Mouse (Mus musculus): ENCODE results near the gene Dcpp2. TPM values are rescaled to one million over a fixed set of nuclear protein-coding genes. Genes with fewer than 3 reads are reported as not detected.
"Not testable (repeated sequence)": the region's sequence is repeated elsewhere in the genome, so short reads cannot be mapped to it uniquely, and the experiment has no call there.

The Dcpp2 gene
- polyA plus RNA-seq, 1 experiment from 2014 or later, result not detected

- no peaks in the 10 kb centered on the region for H3K4me1 ChIP-seq
- no peak overlapping the region for H3K4me3 ChIP-seq
- no peaks in the 10 kb centered on the region for H3K9me3 ChIP-seq (replicated peaks)
- no peak for ATAC-seq
- H3K27ac ChIP-seq, result no peak overlapping the region
- H3K27me3 ChIP-seq (replicated peaks), result peaks cover 5% of the 10 kb centered on the region; the same call in 1 of the 2 replicates
- 71% methylated on average over 2 of the region's 2 CpGs for WGBS (ENCODE audit: insufficient replicate concordance)
- H3K36me3 ChIP-seq, result no peaks in the 10 kb centered on the region
- H3K4me2 ChIP-seq, result no peak overlapping the region
- no peak overlapping the region for H3K9ac ChIP-seq
Measured at GRCm38 (mm10) chr17:23857913-23858312, 22.8 kb upstream of the Dcpp2 start.

- Histone ChIP-seq H3K4me2 (no peak overlapping the region), H3K9me3 (replicated peaks) (no peaks in the 10 kb centered on the region), H3K36me3 (no peaks in the 10 kb centered on the region), H3K27ac (no peak overlapping the region), H3K4me3 (no peak overlapping the region), H3K9ac (no peak overlapping the region), H3K27me3 (replicated peaks) (0 out of 2 replicates have a peak, but pooled peaks cover 5% of the 10 kb centered on the region), H3K4me1 (no peaks in the 10 kb centered on the region)
- ATAC-seq, result no peak
- 63% methylated on average over 4 of the region's 4 CpGs for WGBS (ENCODE audit: insufficient replicate concordance)
Measured at GRCm38 (mm10) chr17:23862926-23863325, 17.8 kb upstream of the Dcpp2 start.

- no peak for ATAC-seq
- no peak within 1 kb of the TSS for H3K4me2 ChIP-seq
- H3K4me1 ChIP-seq, result no peaks in the 10 kb centered on the region
- H3K9ac ChIP-seq, result no peak within 1 kb of the TSS
- no peaks in the 10 kb centered on the region for H3K36me3 ChIP-seq
- 65% methylated on average over 15 of the region's 15 CpGs for WGBS (ENCODE audit: insufficient replicate concordance)
- H3K27ac ChIP-seq, result no peak within 1 kb of the TSS
- H3K4me3 ChIP-seq, result no peak within 1 kb of the TSS
- no peaks in the 10 kb centered on the region for H3K27me3 ChIP-seq (replicated peaks)
- no peaks in the 10 kb centered on the region for H3K9me3 ChIP-seq (replicated peaks)
Measured at GRCm38 (mm10) chr17:23867756-23868155, 12.9 kb upstream of the Dcpp2 start, which contains the start of gene Prss21. Gene Prss21 (plus strand): TSS chr17:23868056.

DNA sequence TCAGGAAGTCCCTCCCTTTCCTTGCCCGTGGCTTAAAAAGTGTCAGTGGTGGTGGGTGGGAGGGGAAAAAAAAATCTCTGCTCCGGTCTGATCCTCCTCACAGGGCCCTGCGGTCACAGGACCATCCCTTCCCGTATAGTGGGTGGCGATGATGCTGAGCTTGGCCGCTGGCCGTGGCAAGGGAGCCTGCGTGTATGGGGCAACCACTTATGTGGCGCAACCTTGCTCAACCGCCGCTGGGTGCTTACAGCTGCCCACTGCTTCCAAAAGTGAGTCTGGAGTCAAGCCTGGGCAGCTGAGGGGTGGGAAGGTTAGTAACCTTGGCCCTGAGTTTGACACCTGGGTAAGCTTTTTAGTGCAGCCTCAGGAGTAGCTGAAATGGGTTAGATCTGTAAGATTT is 12.2 kb upstream of the Dcpp2 start:
- 69% methylated on average over 11 of the region's 11 CpGs for WGBS (ENCODE audit: insufficient replicate concordance)
- Histone ChIP-seq H3K9me3 (replicated peaks) (no peaks in the 10 kb centered on the region), H3K4me3 (no peak overlapping the region), H3K27ac (no peak overlapping the region), H3K36me3 (no peaks in the 10 kb centered on the region), H3K4me1 (no peaks in the 10 kb centered on the region), H3K4me2 (no peak overlapping the region), H3K27me3 (replicated peaks) (no peaks in the 10 kb centered on the region), H3K9ac (no peak overlapping the region)
- ATAC-seq, result no peak

DNA sequence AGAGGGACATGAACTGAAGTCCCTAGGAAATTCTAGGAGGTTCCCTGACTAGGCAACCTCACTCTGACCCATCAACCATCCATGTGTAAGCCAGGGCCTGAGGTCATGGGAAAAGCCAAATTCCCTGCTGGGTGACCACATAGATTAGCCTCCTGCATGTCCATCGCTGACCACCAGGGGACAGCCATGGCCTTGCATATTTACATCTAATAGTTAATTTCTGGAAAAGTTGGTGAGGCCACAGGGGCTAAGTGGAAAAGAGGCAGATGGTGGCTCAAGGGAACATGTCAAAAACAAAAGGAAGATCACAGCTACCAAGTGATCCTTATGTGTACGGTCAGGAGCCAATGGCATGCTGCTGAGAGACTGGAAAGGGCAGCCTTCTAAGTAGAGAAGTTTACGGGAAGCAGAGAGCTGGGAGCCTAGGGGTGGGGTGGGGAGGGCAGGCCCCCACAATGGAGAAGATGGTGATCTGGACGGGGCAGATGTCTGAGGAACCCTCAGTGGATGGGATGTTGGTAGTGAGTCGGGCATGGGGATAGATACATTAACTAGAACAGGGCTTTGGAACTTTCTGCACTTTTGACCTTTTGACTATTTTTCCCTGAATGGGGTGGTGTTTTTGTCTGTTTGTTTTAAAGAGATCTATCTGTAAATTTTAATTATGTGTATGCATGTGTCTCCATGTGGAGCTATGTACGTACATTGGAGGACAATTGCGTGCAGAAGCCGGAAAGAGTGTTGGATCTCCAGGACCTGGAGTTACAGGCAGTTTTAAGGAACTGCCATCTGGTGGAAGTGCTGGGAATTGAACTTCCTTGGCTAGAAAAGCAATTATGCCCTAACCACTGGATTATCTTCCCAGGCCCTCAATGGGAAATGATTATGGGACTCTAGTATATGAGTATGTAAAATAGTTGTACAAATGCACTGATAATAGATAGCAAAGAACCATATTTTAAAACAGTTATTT is 6.5 kb upstream of the Dcpp2 start:
- Histone ChIP-seq H3K9me3 (replicated peaks) (no peaks in the 10 kb centered on the region), H3K36me3 (no peaks in the 10 kb centered on the region), H3K9ac (no peak overlapping the region), H3K27ac (no peak overlapping the region), H3K4me3 (no peak overlapping the region), H3K27me3 (replicated peaks) (no peaks in the 10 kb centered on the region), H3K4me2 (no peak overlapping the region), H3K4me1 (no peaks in the 10 kb centered on the region)
- no peak for ATAC-seq
- 41% methylated on average over 8 of the region's 8 CpGs for WGBS (ENCODE audit: insufficient replicate concordance)

GRCm38 (mm10) chr17:23876741-23877140 is 3.9 kb upstream of the Dcpp2 start:
- Histone ChIP-seq H3K4me3 (no peak overlapping the region), H3K27ac (no peak overlapping the region), H3K4me2 (no peak overlapping the region), H3K9ac (no peak overlapping the region), H3K27me3 (replicated peaks) (no peaks in the 10 kb centered on the region), H3K36me3 (no peaks in the 10 kb centered on the region), H3K9me3 (replicated peaks) (no peaks in the 10 kb centered on the region), H3K4me1 (no peaks in the 10 kb centered on the region)
- WGBS (ENCODE audit: insufficient replicate concordance), result 35% methylated on average over 3 of the region's 3 CpGs
- no peak for ATAC-seq

GRCm38 (mm10) chr17:23877166-23877565 is 3.5 kb upstream of the Dcpp2 start:
- Histone ChIP-seq H3K4me3 (no peak overlapping the region), H3K9me3 (replicated peaks) (no peaks in the 10 kb centered on the region), H3K27ac (no peak overlapping the region), H3K27me3 (replicated peaks) (no peaks in the 10 kb centered on the region), H3K9ac (no peak overlapping the region), H3K4me2 (no peak overlapping the region), H3K4me1 (no peaks in the 10 kb centered on the region), H3K36me3 (no peaks in the 10 kb centered on the region)
- WGBS (ENCODE audit: insufficient replicate concordance), result 81% methylated on average over 2 of the region's 2 CpGs
- no peak for ATAC-seq

DNA sequence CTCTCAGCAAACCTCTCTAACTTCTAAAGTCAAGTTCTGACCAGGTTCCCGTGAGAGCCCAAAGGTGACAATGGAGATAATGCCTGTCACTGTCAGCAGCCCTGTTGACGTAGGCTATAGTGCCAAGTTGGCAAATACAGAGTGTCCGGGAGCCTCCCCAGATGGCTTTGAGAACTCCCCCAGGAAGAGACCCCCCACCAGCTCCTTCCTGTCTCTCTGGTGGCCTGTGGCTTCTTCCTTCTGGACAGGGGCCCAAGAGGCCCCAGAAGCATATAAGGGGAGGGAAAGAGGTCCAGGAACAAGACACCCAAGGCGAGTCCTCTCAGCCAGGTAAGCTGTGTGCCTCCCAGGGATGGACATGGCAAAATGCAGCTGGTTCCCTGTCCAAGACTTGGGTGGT is 36.5 kb downstream of the Dcpp2 start, which contains the start of gene Dcpp3:
TSS of gene Dcpp3 (plus strand) at position 301 of the 400 bp plus-strand sequence.
- H3K4me2 ChIP-seq; ATAC-seq; H3K9ac ChIP-seq; H3K36me3 ChIP-seq; H3K27me3 ChIP-seq (replicated peaks); H3K9me3 ChIP-seq (replicated peaks); H3K4me1 ChIP-seq; H3K4me3 ChIP-seq; H3K27ac ChIP-seq: not testable (repeated sequence)
- WGBS (ENCODE audit: insufficient replicate concordance), result 52% methylated on average over 4 of the region's 4 CpGs

- peak; percentile 96 for ATAC-seq
- H3K36me3 ChIP-seq, result no peaks in the 10 kb centered on the region
- H3K4me3 ChIP-seq, result peak overlapping the region; percentile 61
- WGBS (ENCODE audit: insufficient replicate concordance), result 0% methylated on average over 29 of the region's 29 CpGs
- H3K27me3 ChIP-seq (replicated peaks), result no peaks in the 10 kb centered on the region; the same call in 1 of the 2 replicates
- H3K9me3 ChIP-seq (replicated peaks), result no peaks in the 10 kb centered on the region
- H3K4me1 ChIP-seq, result peaks cover 19% of the 10 kb centered on the region
- H3K27ac ChIP-seq, result peak overlapping the region; percentile 72
- peak overlapping the region; percentile 65 for H3K9ac ChIP-seq
- peak overlapping the region; percentile 82 for H3K4me2 ChIP-seq
Measured at GRCm38 (mm10) chr17:23924531-23925007, 43.9 kb downstream of the Dcpp2 start.

- 2% methylated on average over 14 of the region's 14 CpGs for WGBS (ENCODE audit: insufficient replicate concordance)
- Histone ChIP-seq H3K27me3 (replicated peaks) (no peaks in the 10 kb centered on the region; the same call in 1 of the 2 replicates), H3K4me1 (peaks cover 19% of the 10 kb centered on the region), H3K27ac (peak overlapping the region; percentile 72), H3K36me3 (no peaks in the 10 kb centered on the region), H3K9me3 (replicated peaks) (no peaks in the 10 kb centered on the region), H3K4me3 (peak overlapping the region; percentile 61), H3K4me2 (peak overlapping the region; percentile 82), H3K9ac (peak overlapping the region; percentile 65)
- peak; percentile 63 for ATAC-seq
Measured at GRCm38 (mm10) chr17:23925090-23925493, 44.4 kb downstream of the Dcpp2 start.

DNA sequence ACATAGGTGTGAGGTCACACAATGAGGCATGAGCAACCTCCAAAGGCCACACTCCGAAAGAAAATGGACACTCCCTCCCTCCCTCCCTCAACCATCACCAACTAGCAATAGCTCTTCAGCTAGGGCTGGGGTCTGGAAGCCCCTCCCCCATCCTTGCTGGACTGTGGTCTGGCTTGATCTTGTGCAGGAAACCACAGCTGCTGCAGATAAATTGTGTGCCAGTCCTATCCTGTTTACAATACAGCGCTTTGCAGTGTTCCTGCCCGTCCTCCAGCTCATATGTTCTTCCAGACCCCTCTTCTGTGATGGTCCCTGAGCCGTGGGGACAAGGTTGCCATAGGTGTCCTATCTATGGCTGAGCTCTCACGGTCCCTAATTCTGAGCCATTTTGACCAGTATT is 50.5 kb downstream of the Dcpp2 start:
- WGBS (ENCODE audit: insufficient replicate concordance), result 25% methylated on average over 5 of the region's 5 CpGs
- no peak overlapping the region for H3K4me2 ChIP-seq
- no peaks in the 10 kb centered on the region for H3K36me3 ChIP-seq
- H3K4me3 ChIP-seq, result no peak overlapping the region
- no peaks in the 10 kb centered on the region for H3K9me3 ChIP-seq (replicated peaks)
- H3K27me3 ChIP-seq (replicated peaks), result no peaks in the 10 kb centered on the region; the same call in 1 of the 2 replicates
- peaks cover 5% of the 10 kb centered on the region; the same call in 1 of the 2 replicates for H3K4me1 ChIP-seq
- H3K9ac ChIP-seq, result no peak overlapping the region
- ATAC-seq, result no peak
- H3K27ac ChIP-seq, result no peak overlapping the region

DNA sequence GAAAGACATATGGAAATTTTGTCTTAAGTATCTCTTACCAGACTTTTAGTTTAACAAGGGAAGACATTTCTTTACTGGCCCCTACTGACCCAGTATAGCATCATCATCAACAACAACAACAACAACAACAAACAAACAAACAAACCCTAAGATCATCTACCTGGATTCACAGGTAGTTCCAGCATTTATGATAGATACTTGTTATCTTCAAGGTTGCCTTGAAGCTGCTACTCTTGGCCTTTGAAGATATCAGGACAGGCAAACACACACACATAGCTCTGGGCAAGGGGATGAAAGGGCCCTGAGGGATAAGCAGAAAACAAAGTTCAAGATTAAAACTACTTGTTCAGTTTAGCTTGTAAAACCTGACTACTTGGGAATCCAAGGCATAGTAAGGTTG is 60.7 kb downstream of the Dcpp2 start, which contains the start of gene Sbp:
TSS of gene Sbp (plus strand) at position 301 of the 400 bp plus-strand sequence.
- Histone ChIP-seq H3K27me3 (replicated peaks) (no peaks in the 10 kb centered on the region; the same call in 1 of the 2 replicates), H3K9ac (no peak within 1 kb of the TSS), H3K36me3 (no peaks in the 10 kb centered on the region), H3K4me1 (no peaks in the 10 kb centered on the region), H3K4me3 (no peak within 1 kb of the TSS), H3K27ac (no peak within 1 kb of the TSS), H3K9me3 (replicated peaks) (no peaks in the 10 kb centered on the region), H3K4me2 (no peak within 1 kb of the TSS)
- ATAC-seq, result no peak

Data from liver, embryonic 12.5 days (tissue).